Mouse (Mus musculus) erythroblast, adult 5-6 weeks (primary cell): ENCODE measurements around the gene Nfe2l1. TPM values are rescaled to one million over a fixed set of nuclear protein-coding genes. Genes with fewer than 3 reads are reported as not detected.
"Not testable (repeated sequence)": the region's sequence is repeated elsewhere in the genome, so short reads cannot be mapped to it uniquely, and the experiment has no call there.

ENCODE experiments used
- ATAC-seq: replicated peaks from 2 replicates; pipeline ENCODE4 v1.8.0; 2016; ENCODE audit warnings: moderate number of reproducible peaks, mild to moderate bottlenecking, moderate TSS enrichment, inconsistent platforms; ENCODE audit not compliant: poor library complexity, low FRiP score, severe bottlenecking
- total RNA-seq, 2 experiments: library from RNA; stranded (forward) in 1 of 2; stranded (reverse) in 1 of 2; fragments of 150-400 nt in 1 of 2; fragments of 200-764, 138-1000 nt in 1 of 2; gene quantifications; 2 replicates each; pipeline versions ENCODE4 v1.2.3 to v1.2.4; 2015 to 2017; ENCODE audit warnings: low replicate concordance in 2 of 2

Nfe2l1 gene
- total RNA-seq, 2 experiments from 2014 or later = 27.1 to 32.5 TPM

- ATAC-seq = peak; percentile 93
These were observed 5.6 kb downstream of the Nfe2l1 start for GRCm38 (mm10) chr11:96823880-96824782.

- no peak for ATAC-seq
These were observed 6.3 kb downstream of the Nfe2l1 start for GRCm38 (mm10) chr11:96823471-96823837.

- ATAC-seq = no peak
These were observed 6.9 kb downstream of the Nfe2l1 start for GRCm38 (mm10) chr11:96822675-96823470.

GRCm38 (mm10) chr11:96821956-96822355 is 7.8 kb downstream of the Nfe2l1 start:
- no peak for ATAC-seq

- no peak for ATAC-seq
These were observed 11.5 kb downstream of the Nfe2l1 start for GRCm38 (mm10) chr11:96818128-96818710.

- no peak for ATAC-seq
These were observed 12.8 kb downstream of the Nfe2l1 start for GRCm38 (mm10) chr11:96816979-96817378.

- ATAC-seq = no peak
These were observed 13.3 kb downstream of the Nfe2l1 start for GRCm38 (mm10) chr11:96816494-96816893.

GRCm38 (mm10) chr11:96815895-96816294 is 13.9 kb downstream of the Nfe2l1 start:
- no peak for ATAC-seq

- ATAC-seq = no peak
These were observed 15.3 kb downstream of the Nfe2l1 start for GRCm38 (mm10) chr11:96814443-96814842.

GRCm38 (mm10) chr11:96813920-96814319 is 15.8 kb downstream of the Nfe2l1 start:
- ATAC-seq = no peak

GRCm38 (mm10) chr11:96813455-96813854 is 16.3 kb downstream of the Nfe2l1 start:
- ATAC-seq = no peak

GRCm38 (mm10) chr11:96811188-96811587 is 18.6 kb downstream of the Nfe2l1 start:
- ATAC-seq = not testable (repeated sequence)

GRCm38 (mm10) chr11:96809562-96810235 is 20.1 kb downstream of the Nfe2l1 start:
- no peak for ATAC-seq

- ATAC-seq = no peak
These were observed 21.7 kb downstream of the Nfe2l1 start for GRCm38 (mm10) chr11:96808066-96808465.

GRCm38 (mm10) chr11:96805606-96806005 is 24.2 kb downstream of the Nfe2l1 start:
- ATAC-seq = no peak

GRCm38 (mm10) chr11:96799511-96799910 is 30.3 kb downstream of the Nfe2l1 start:
- no peak for ATAC-seq

GRCm38 (mm10) chr11:96796586-96796985 is 33.2 kb downstream of the Nfe2l1 start:
- no peak for ATAC-seq

GRCm38 (mm10) chr11:96796081-96796480 is 33.7 kb downstream of the Nfe2l1 start:
- ATAC-seq = no peak

- no peak for ATAC-seq
These were observed 34.3 kb downstream of the Nfe2l1 start for GRCm38 (mm10) chr11:96795491-96795890.

- no peak for ATAC-seq
These were observed 39.1 kb downstream of the Nfe2l1 start for GRCm38 (mm10) chr11:96790681-96791080.
